Mouse (Mus musculus) limb, embryonic 13.5 days (tissue): ENCODE measurements around the gene Fut11. TPM values are rescaled to one million over a fixed set of nuclear protein-coding genes. Genes with fewer than 3 reads are reported as not detected.
A peak's percentile ranks its signal among the peaks of the same experiment; 100 is the strongest.
"Not testable (repeated sequence)": the region's sequence is repeated elsewhere in the genome, so short reads cannot be mapped to it uniquely, and the experiment has no call there.

ENCODE experiments used
- ATAC-seq: fragments of 200-750 bp; cut with Nextera tagmentation; 2 replicates; pipeline ENCODE4 v1.8.0; 2017; ENCODE audit warnings: low read depth, moderate number of reproducible peaks, moderate TSS enrichment; ENCODE audit not compliant: low FRiP score
- H3K27ac ChIP-seq: fragments of 300-500 bp; sonication (generic); 2 replicates; pipeline ENCODE4 v1.5.1; 2015; ENCODE audit warnings: inconsistent platforms, mild to moderate bottlenecking, moderate library complexity
- H3K27me3 ChIP-seq: fragments of 300-500 bp; sonication (generic); 2 replicates; pipeline ENCODE4 v1.6.1; 2015; ENCODE audit warnings: mild to moderate bottlenecking, inconsistent platforms
- H3K36me3 ChIP-seq: fragments of 300-500 bp; sonication (generic); 2 replicates; pipeline ENCODE4 v1.6.1; 2015; ENCODE audit warnings: inconsistent platforms, mild to moderate bottlenecking, moderate library complexity
- H3K4me1 ChIP-seq: fragments of 300-500 bp; sonication (generic); 2 replicates; pipeline ENCODE4 v1.6.1; 2015; ENCODE audit warnings: inconsistent platforms
- H3K4me2 ChIP-seq: fragments of 300-500 bp; sonication (generic); replicated peaks from 2 replicates; pipeline ENCODE4 v1.6.1; 2015; ENCODE audit warnings: inconsistent platforms, mild to moderate bottlenecking, moderate library complexity
- H3K4me3 ChIP-seq: fragments of 300-500 bp; sonication (generic); 2 replicates; pipeline ENCODE4 v1.5.1; 2015; ENCODE audit warnings: moderate library complexity, mild to moderate bottlenecking, inconsistent platforms
- H3K9ac ChIP-seq: fragments of 300-500 bp; sonication (generic); 2 replicates; pipeline ENCODE4 v1.6.1; 2015; ENCODE audit warnings: mild to moderate bottlenecking, inconsistent platforms
- H3K9me3 ChIP-seq: fragments of 300-500 bp; sonication (generic); 2 replicates; pipeline ENCODE4 v1.6.1; 2016; ENCODE audit warnings: inconsistent platforms
- WGBS: fragments of 180-500 bp; shearing (Covaris S2); methylation state at CpG from one replicate; pipeline ENCODE4 v1.1.7; 2015; 5-methylcytosine and 5-hydroxymethylcytosine counted together
- polyA plus RNA-seq: library from polyadenylated mRNA; unstranded; fragments of >200 nt; fragmentation: Nextera tagmentation; extraction: Ambion mirVana; gene quantifications from 2 replicates; pipeline ENCODE4 v1.2.1, GENCODE M21; 2015

Fut11 gene
- polyA plus RNA-seq, 1 experiment from 2014 or later: 28.5 TPM

GRCm38 (mm10) chr14:20702096-20702740 lies 7.5 kb downstream of the Fut11 start:
- peaks cover 33% of the 10 kb centered on the region for H3K36me3 ChIP-seq
- WGBS: 10% methylated on average over 15 of the region's 15 CpGs
- peak overlapping the region; percentile 89 for H3K9ac ChIP-seq
- H3K4me1 ChIP-seq: peaks cover 50% of the 10 kb centered on the region
- H3K9me3 ChIP-seq: no peaks in the 10 kb centered on the region
- ATAC-seq: peak; percentile 21; the same call in 1 of the 2 replicates
- H3K27ac ChIP-seq: peak overlapping the region; percentile 89
- peak overlapping the region; percentile 67 for H3K4me2 ChIP-seq
- no peaks in the 10 kb centered on the region for H3K27me3 ChIP-seq
- peak overlapping the region; percentile 85 for H3K4me3 ChIP-seq

- H3K4me3 ChIP-seq: peak within 1 kb of the TSS; percentile 85
- peaks cover 44% of the 10 kb centered on the region for H3K4me1 ChIP-seq
- peak within 1 kb of the TSS; percentile 89 for H3K9ac ChIP-seq
- H3K36me3 ChIP-seq: peaks cover 32% of the 10 kb centered on the region
- H3K27me3 ChIP-seq: no peaks in the 10 kb centered on the region
- peak within 1 kb of the TSS; percentile 67 for H3K4me2 ChIP-seq
- ATAC-seq: peak; percentile 64; the same call in 1 of the 2 replicates
- under 1% methylated on average over 61 of the region's 61 CpGs for WGBS
- H3K27ac ChIP-seq: peak within 1 kb of the TSS; percentile 89
- H3K9me3 ChIP-seq: no peaks in the 10 kb centered on the region
Measured at GRCm38 (mm10) chr14:20702741-20703381, 8.1 kb downstream of the Fut11 start, which contains the start of gene Chchd1. TSS of gene Chchd1 (plus strand) at chr14:20703006.

- not testable (repeated sequence) for H3K9me3 ChIP-seq, H3K27me3 ChIP-seq, ATAC-seq
- Histone ChIP-seq H3K36me3 (peaks cover 26% of the 10 kb centered on the region), H3K27ac (peak overlapping the region; percentile 89; the same call in 1 of the 2 replicates), H3K4me2 (peak overlapping the region; percentile 67), H3K4me1 (peaks cover 41% of the 10 kb centered on the region), H3K9ac (peak overlapping the region; percentile 89), H3K4me3 (peak overlapping the region; percentile 85)
- 8% methylated on average over 8 of the region's 8 CpGs for WGBS
Measured at GRCm38 (mm10) chr14:20703461-20703860, 8.7 kb downstream of the Fut11 start.

GRCm38 (mm10) chr14:20707201-20708190 lies 12.7 kb downstream of the Fut11 start, which contains the start of gene Zswim8:
TSS of gene Zswim8 (plus strand) at chr14:20707552.
- WGBS: under 1% methylated on average over 80 of the region's 80 CpGs

GRCm38 (mm10) chr14:20708239-20708638 lies 13.5 kb downstream of the Fut11 start:
- WGBS: 5% methylated on average over 10 of the region's 10 CpGs
- H3K9ac ChIP-seq: peak overlapping the region; percentile 97
- H3K36me3 ChIP-seq: peaks cover 47% of the 10 kb centered on the region
- no peaks in the 10 kb centered on the region for H3K9me3 ChIP-seq
- no peaks in the 10 kb centered on the region for H3K27me3 ChIP-seq
- peak overlapping the region; percentile 100 for H3K4me3 ChIP-seq
- ATAC-seq: no peak
- H3K27ac ChIP-seq: peak overlapping the region; percentile 81; the same call in 1 of the 2 replicates
- peaks cover 27% of the 10 kb centered on the region for H3K4me1 ChIP-seq
- peak overlapping the region; percentile 85 for H3K4me2 ChIP-seq

More at GRCm38 (mm10) chr14:20707201-20708190, 12.7 kb downstream of the Fut11 start, which contains the start of gene Zswim8:
- peak within 1 kb of the TSS; percentile 97 for H3K9ac ChIP-seq
- peak within 1 kb of the TSS; percentile 81 for H3K27ac ChIP-seq
- H3K27me3 ChIP-seq: no peaks in the 10 kb centered on the region
- H3K4me2 ChIP-seq: peak within 1 kb of the TSS; percentile 85
- peaks cover 27% of the 10 kb centered on the region for H3K4me1 ChIP-seq
- peak; percentile 94 for ATAC-seq
- H3K9me3 ChIP-seq: no peaks in the 10 kb centered on the region
- H3K4me3 ChIP-seq: peak within 1 kb of the TSS; percentile 100
- peaks cover 39% of the 10 kb centered on the region for H3K36me3 ChIP-seq

GRCm38 (mm10) chr14:20713832-20714231 lies 19.1 kb downstream of the Fut11 start:
- WGBS: 83% methylated on average over 11 of the region's 11 CpGs
- Histone ChIP-seq H3K9me3 (no peaks in the 10 kb centered on the region), H3K27me3 (no peaks in the 10 kb centered on the region), H3K4me3 (no peak overlapping the region), H3K36me3 (peaks cover 89% of the 10 kb centered on the region), H3K4me2 (no peak overlapping the region), H3K4me1 (peaks cover 9% of the 10 kb centered on the region), H3K27ac (no peak overlapping the region), H3K9ac (peak overlapping the region; percentile 8; the same call in 1 of the 2 replicates)
- ATAC-seq: no peak

- no peak for ATAC-seq
- H3K4me1 ChIP-seq: no peaks in the 10 kb centered on the region
- peaks cover 98% of the 10 kb centered on the region for H3K36me3 ChIP-seq
- H3K9me3 ChIP-seq: no peaks in the 10 kb centered on the region
- no peaks in the 10 kb centered on the region for H3K27me3 ChIP-seq
- 92% methylated on average over 10 of the region's 10 CpGs for WGBS
- no peak overlapping the region for H3K4me3 ChIP-seq
- no peak overlapping the region for H3K27ac ChIP-seq
- no peak overlapping the region for H3K9ac ChIP-seq
- no peak overlapping the region for H3K4me2 ChIP-seq
Measured at GRCm38 (mm10) chr14:20718443-20718842, 23.7 kb downstream of the Fut11 start.

- no peak overlapping the region for H3K4me3 ChIP-seq
- no peak overlapping the region for H3K9ac ChIP-seq
- no peaks in the 10 kb centered on the region for H3K9me3 ChIP-seq
- WGBS: 87% methylated on average over 12 of the region's 12 CpGs
- no peaks in the 10 kb centered on the region for H3K4me1 ChIP-seq
- no peaks in the 10 kb centered on the region for H3K27me3 ChIP-seq
- no peak for ATAC-seq
- no peak overlapping the region for H3K27ac ChIP-seq
- peaks cover 97% of the 10 kb centered on the region for H3K36me3 ChIP-seq
- no peak overlapping the region for H3K4me2 ChIP-seq
Measured at GRCm38 (mm10) chr14:20719767-20720166, 25.0 kb downstream of the Fut11 start.

- no peak overlapping the region for H3K4me3 ChIP-seq
- 86% methylated on average over 4 of the region's 4 CpGs for WGBS
- peaks cover 97% of the 10 kb centered on the region for H3K36me3 ChIP-seq
- ATAC-seq: 0 out of 2 replicates have a peak, but pooled peaks have one; percentile 24
- no peak overlapping the region for H3K9ac ChIP-seq
- no peaks in the 10 kb centered on the region for H3K9me3 ChIP-seq
- no peak overlapping the region for H3K27ac ChIP-seq
- H3K4me1 ChIP-seq: no peaks in the 10 kb centered on the region
- no peak overlapping the region for H3K4me2 ChIP-seq
- H3K27me3 ChIP-seq: no peaks in the 10 kb centered on the region
Measured at GRCm38 (mm10) chr14:20721371-20721770, 26.6 kb downstream of the Fut11 start.

- Histone ChIP-seq H3K4me3 (no peak overlapping the region), H3K4me2 (no peak overlapping the region), H3K27me3 (no peaks in the 10 kb centered on the region), H3K4me1 (no peaks in the 10 kb centered on the region), H3K9me3 (no peaks in the 10 kb centered on the region), H3K36me3 (peaks cover 97% of the 10 kb centered on the region), H3K9ac (no peak overlapping the region), H3K27ac (no peak overlapping the region)
- no peak for ATAC-seq
- 91% methylated on average over 12 of the region's 12 CpGs for WGBS
Measured at GRCm38 (mm10) chr14:20723006-20723405, 28.2 kb downstream of the Fut11 start.

- no peak overlapping the region for H3K4me2 ChIP-seq
- H3K9ac ChIP-seq: no peak overlapping the region
- no peaks in the 10 kb centered on the region for H3K27me3 ChIP-seq
- H3K4me1 ChIP-seq: no peaks in the 10 kb centered on the region
- H3K9me3 ChIP-seq: no peaks in the 10 kb centered on the region
- WGBS: 16% methylated on average over 5 of the region's 5 CpGs
- H3K27ac ChIP-seq: no peak overlapping the region
- peaks cover 97% of the 10 kb centered on the region for H3K36me3 ChIP-seq
- H3K4me3 ChIP-seq: no peak overlapping the region
- ATAC-seq: no peak
Measured at GRCm38 (mm10) chr14:20724043-20724442, 29.3 kb downstream of the Fut11 start.
